Mouse (Mus musculus) layer of hippocampus, postnatal 25 days (tissue): ENCODE results near the gene Cidec. TPM values are rescaled to one million over a fixed set of nuclear protein-coding genes. Genes with fewer than 3 reads are reported as not detected.

ENCODE experiments used
- DNase-seq, 2 experiments: peaks; one replicate each; pipeline ENCODE4 v3.0.0; 2022; ENCODE audit warnings: mixed read lengths in 2 of 2, low spot score in 1 of 2; ENCODE audit errors: extremely low spot score in 1 of 2
- total RNA-seq, 2 experiments: library from RNA; stranded (reverse); gene quantifications; 2 replicates each; pipeline ENCODE4 v1.2.3; 2021

Gene Cidec
- total RNA-seq, 2 experiments from 2014 or later = not detected

DNA sequence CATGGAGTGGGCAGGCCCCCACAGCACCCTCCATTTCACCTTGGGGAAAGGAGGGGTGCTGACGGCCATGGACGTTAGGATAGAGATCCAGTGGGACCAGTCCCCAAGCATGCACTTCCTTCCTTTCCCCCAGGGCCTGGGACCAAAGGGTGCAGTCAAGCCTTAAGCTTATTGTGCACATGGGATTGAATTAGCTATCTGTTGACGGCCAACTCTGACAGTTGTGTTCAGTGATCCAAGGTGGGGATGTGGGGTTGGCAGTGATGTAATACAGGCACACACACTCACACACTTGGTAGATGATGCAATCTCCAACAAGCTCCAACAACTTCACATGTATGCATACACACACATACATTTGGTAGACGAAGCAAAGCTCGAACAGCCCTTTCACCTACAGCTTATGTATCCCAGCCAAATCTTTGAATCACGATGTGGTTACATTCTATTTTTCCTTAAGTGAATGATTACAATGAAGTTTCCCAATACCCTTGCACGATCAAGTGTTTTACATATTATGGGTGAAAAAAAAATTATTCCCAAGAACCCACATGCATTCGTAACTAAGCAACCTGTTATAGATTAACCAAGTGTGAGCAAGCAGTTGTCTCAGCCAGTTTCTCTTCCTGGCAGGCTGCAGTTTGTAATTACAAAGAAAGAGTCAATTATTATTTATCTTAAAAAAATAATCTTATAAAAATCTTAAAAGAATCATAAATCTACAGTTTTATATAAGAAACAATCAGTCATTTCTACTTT, 8.8 kb upstream of the Cidec start:
- DNase-seq = no peak

DNA sequence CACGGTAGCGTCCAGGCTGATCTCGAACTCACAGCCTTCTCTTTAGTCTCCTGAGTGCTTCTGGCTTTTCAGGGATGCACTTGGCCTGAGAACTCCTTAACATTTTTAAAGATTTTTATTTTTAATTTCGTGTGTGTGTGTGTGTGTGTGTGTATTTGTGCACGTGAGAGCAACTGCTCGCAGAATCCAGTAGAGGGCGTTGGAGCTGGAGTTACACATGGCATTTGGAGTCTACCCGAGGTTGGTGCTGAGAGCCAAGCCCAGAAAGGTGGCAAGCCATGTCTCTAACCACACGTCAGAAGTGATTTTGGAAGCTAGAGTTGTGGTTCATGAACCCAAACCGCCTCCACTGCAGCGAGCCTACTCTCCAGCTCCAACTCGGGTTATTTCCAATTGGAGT, 7.5 kb upstream of the Cidec start:
- DNase-seq = no peak

DNA sequence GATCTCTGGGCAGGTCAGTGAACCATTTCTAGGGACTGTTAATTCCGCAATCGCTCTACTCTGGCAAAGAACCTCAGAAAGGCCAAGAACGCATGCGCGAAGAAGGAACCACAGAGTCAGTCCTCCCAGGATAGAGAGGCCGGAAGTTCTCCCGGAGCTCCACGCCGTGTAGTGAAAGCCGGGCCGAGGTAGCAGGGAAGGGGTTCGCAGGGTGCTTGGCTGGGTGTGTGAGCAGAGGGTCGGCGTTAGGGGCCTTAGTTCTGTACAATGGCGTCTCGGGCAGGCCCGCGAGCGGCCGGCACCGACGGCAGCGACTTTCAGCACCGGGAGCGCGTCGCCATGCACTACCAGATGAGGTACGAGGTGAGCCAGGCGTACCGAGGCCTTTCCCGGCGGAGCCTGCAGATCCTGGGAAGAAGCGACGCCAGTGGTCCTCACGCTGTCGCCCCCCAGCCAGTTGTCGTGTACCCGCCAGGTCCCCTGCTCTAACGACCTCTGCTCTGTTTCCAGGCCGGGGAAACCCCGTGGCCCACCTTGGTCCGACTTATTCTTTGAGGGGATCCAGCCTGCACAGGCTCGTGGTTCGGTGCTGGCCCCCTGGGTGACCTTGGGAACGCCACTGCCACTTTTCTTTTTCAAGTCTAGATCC, 7.0 kb upstream of the Cidec start, which contains the start of gene Jagn1:
Gene Jagn1 (plus strand): TSS at position 128 of the 649 bp plus-strand sequence.
- DNase-seq = peak; percentile 78 to 91

DNA sequence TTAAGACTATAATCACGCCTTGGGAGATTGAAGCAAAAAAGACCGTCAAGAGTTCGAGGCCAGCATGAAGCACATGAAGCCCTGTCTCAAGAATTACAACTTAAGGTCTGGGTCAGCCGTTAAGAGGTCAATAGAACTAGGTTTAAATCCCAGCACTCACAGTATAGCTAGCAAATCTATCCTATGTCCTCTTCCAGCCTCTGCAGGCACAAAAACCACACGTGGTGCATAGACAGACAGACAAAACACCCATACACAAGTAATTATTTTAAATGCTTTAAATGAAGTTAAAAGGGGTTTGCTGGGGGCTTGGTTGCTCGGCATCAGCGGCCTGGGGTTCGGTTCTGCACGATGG, 6.5 kb upstream of the Cidec start:
- DNase-seq = no peak

DNA sequence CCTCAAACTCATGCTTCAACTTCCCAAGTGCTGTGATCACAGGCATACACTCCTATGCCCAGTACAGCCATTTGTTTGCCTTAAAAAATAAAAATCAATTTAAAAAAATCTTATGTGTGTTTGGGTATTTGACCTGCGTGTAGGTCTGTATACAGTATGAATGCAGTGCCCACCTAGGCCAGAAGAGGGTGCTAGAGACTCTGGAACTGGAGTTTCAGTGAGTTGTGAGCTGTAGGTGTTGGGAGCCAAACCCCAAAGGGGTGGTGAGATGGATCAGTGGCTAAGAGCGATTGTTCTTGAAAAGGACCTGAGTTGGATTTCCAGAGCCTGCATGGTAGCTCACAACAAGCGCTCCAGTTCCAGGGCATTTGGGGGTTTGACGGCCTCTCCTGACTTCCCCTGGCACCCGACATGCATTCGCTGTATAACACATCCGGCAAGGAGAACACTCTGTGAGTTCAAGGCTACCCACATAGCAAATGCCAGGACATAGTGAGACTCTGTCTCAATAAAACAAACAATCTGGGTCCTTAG, 5.7 kb upstream of the Cidec start:
- DNase-seq = peak in 1 of 2 experiments; percentile 81

DNA sequence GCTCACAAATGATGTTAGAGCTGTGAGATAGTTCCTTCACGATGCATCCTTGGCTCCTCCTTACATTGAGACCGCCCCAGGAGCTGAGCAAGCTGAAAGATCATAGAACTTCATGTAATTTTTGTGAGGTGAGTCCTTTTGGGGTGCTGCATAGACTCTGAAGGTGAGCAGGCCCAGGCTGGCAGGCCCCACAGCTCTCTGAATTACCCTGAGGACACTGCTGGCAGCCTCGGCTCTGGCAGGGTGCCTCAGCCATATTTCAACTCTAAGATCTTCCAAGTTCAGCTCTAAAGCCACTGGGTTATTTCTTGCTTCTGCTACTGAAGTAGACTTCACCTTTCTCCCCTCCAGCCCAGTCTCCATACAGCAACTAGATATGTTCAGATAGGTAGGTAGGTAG, 5.1 kb upstream of the Cidec start:
- DNase-seq = no peak

DNA sequence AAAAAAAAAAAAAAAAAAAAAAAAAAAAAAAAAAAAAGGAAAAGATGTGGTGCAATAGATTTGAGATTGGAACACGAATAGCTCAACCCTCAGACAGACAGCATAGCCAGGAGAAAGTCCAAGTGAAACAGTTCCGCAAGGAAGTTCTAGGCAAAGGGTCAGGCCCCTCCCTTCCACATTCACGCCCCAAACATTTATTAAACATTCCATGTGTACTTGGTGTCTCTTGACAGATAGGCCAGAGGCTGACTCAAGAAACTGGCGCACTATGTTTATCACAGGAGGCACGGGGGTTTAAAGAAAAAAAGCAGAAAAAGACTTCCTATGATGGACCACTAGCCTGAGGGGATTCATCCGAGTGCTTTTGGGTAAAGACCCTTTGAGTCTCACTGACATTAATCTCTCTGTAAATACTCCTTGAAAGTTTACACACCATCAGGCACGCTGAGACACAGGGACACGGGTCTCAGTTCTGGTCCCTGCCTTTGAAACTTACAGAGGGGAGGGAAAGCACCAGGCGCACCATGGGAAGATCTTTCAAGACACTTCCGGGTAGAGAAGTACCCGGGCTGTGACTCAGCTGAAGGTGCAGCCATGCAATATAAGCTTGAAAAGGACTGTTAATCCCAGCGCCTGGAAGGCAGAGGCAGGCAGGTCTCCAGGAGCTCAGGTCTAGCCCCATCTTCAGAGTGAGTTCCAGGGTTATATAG, 3.3 kb upstream of the Cidec start:
- DNase-seq = no peak

DNA sequence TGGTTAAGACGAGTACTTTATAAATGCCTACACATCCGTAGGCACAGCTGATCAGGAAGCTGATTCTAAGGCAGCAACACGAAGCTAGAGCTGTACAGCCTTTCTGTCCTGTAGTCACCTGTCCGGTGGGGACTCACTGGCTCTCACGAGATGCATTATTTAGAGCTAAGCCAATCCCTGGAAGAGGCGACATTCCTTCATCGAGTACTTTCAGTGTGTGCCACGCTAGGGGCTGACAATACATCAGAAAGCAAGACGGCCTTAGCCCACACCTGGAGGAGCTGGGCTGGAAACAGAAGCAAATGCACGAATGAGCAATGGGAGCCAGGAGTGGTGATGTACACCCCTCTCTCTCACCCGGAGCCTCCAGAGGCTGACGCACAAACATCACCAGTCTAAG, 1.6 kb upstream of the Cidec start:
- no peak for DNase-seq

DNA sequence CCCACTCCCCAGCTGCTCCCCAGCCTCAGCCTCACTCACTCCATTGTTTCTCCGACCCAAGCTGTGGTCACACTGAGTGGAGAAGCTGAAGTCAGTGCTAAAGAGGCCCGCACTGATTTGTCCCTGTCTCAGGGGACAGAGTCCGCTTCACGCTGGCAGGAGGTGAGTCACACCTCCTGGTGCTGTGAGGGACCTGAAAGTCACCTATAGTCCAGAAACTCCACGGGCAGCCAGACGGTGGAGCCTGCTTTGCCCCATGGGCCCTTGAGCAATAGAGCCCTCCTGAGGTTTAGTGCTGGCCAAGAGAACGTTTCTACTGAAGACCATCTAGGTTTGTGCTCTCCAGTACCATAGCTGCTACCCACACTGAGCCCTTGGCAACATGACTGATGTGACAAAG, 869 bp downstream of the Cidec start:
- no peak for DNase-seq

DNA sequence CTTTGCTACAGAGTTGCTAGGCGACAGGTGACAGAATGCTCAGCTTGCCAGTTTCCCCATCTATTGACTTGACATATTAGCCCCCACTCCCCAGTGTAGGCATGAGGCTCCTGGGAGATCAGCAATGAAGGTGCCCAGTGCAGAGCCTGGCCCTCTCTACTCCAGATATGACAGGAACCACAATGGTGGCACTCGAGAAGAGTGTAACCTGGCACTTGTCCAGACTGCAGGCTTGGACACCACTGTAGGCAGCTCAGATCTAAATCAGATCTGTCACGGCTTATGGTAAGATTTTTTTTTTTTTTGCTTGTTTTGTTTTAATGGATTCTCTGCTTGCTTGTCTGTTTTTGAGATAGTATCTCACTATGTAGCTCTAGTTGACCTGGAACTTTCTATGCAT, 1.9 kb downstream of the Cidec start:
- DNase-seq = no peak

DNA sequence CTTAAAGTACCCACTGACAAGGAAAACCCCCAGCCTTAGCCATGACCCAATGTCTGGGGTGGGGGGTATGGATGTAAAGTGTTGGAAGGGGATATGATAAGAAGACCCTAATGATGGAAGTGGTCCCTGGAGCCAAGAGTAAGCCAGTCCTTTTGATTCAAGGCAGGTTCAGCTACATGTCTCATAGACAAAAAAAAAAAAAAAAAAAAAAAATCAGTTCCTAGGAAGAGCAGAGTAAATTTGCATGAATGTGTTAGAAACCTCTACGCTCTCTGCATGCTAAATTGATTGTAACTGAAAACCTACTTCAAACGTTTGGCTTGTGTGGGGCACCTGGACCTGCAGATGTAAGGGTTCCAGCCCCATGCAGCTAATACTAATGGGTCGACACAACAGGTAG, 3.8 kb downstream of the Cidec start:
- no peak for DNase-seq

DNA sequence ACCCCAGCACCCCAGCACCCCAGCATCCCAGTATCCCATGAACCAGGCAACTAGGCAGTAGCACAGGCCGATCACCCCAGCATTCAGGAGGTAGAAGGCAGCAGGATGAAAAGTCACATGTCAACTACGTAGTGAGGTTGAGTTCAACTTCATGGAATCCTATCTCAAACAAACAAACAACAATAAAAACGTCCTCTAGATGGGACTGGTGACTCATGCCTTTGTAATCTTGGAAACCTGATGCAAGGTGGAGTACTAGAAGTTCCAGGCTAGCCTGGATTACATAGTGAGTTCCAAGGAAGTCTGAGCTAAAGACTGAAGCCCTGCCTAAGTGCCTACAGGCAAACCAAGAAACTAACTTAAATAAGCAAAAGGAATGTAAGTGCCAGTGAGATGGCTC, 4.7 kb downstream of the Cidec start:
- DNase-seq = no peak

DNA sequence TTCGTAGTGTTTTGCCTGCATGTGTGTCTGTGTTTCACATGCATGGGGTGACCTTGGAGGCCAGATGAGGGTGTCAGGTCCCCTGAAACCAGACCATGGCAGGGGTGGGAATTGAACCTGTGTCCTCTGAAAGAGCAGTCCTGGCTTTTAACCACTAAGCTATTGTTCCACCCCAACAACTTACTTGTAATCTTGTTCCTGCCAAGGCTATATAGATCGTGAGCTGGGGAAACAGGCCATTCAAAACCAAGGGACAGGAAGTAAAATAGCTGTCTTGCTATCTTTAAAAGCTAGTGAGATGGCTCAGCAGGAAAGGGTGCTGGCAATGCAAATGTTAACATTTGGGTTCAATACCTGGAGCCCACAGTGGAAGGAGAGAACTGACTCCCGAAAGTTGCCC, 5.6 kb downstream of the Cidec start:
- DNase-seq = no peak

DNA sequence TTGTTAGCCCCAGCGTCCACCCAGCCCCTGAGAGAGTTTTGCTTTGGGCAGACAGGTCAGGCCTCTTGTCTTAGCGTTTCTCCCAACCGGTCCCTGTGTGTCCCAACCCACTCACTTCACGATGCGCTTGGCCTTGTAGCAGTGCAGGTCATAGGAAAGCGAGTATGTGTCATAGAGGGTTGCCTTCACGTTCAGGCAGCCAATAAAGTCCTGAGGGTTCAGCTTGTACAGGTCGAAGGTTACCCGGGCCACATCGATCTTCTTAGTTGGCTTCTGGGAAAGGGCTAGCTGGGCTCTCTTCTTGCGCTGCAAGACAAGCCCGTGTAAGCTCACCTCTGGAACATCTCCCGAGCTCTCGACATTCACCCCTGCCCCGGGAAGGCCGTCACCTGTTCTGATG, 7.6 kb downstream of the Cidec start:
- no peak for DNase-seq

DNA sequence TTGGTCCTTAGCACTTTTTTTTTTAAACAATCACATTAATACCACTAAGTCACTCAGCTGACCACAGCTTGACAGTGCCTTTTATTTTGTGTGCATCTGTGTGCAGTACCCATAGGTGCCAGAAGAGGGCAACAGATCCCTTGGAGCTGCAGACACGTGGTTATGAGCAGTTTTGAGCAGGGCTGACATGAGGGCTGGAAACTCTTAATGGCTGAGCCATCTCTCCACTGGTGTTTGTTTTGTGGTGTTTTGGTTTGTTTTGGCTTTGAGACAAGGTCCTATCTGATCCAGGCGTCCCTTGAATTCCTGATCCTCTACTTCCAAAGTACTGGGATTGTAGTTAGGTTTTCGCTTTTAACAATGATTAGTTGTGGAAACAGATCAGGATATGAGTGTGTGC, 8.2 kb downstream of the Cidec start:
- no peak for DNase-seq

DNA sequence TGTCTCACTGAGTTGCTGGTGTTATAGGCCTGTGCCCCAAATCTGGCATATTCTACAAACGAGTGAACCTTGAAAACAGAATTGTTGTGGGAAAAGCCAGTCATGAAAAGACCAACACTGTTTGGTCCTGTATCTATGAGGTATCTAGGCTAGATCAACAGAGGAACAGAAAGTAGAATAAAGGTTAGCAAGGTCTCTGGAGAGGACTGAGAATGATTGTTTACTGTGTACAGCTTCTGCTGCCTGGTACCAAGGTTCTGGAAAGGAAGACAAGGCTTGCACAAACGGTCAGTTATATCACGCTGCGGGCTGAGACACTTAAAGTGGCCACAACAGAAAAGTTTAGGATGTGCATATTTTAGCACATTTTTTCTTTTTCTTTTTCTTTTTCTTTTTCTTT, 8.9 kb downstream of the Cidec start:
- no peak for DNase-seq

DNA sequence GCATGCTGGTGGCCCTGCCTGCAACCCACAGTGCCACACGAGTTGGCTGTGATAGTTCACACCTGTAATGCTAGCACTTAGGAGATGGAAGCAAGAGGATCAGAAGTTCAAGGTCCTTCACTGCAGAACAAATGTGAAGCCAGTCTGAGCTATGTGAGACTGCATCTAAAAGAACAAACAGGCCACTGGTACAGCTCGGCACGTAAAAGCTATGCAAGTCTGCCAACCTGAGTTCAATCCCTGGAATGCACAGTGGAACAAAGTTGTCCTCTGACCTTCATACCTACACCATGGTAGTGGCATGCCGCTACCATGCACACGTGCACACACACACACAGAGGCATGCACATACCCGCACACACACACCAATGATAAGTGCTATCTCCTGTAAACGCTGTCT, 11.4 kb downstream of the Cidec start:
- no peak for DNase-seq

DNA sequence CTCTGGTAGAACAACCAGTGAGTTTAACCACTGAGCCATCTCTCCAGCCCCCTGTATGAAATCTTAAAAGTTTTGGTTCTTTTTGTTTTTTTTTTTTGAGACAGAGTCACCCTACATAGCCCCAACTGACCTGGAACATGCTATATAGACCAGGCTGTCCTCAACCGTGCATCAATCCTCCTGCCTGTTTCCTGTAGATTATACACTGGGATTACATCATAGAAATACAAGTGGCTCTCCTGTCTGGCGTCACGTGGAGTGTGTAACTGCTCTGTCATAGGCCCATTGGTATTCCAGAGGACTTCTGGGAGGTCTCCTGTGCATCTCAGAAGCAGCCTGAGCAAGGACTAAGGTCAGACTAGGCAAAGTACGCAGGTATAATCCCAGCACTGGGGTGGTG, 12.6 kb downstream of the Cidec start:
- DNase-seq = no peak

DNA sequence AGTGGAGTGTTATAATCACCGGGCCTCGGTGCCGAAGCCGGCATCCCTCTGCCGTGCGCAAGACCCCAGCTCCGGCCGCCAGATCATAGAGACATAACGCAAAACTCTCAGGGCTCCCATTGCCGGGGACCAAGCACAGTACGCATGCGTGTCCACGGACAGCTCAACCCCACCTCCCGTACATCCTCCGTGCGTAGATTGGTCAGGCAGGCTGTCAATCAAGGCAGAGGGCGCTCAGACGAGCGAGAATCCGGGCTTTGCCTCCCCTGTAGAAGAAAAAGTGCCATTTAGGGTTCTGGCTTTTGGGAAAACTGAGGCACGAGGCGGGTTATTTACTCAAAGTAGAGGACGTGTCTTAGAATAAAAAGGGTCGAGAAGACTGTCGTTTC, 16.4 kb downstream of the Cidec start, which contains the start of gene Rpusd3:
Gene Rpusd3 (minus strand): TSS at position 142 of the 389 bp plus-strand sequence.
- DNase-seq = peak; percentile 98 to 100

DNA sequence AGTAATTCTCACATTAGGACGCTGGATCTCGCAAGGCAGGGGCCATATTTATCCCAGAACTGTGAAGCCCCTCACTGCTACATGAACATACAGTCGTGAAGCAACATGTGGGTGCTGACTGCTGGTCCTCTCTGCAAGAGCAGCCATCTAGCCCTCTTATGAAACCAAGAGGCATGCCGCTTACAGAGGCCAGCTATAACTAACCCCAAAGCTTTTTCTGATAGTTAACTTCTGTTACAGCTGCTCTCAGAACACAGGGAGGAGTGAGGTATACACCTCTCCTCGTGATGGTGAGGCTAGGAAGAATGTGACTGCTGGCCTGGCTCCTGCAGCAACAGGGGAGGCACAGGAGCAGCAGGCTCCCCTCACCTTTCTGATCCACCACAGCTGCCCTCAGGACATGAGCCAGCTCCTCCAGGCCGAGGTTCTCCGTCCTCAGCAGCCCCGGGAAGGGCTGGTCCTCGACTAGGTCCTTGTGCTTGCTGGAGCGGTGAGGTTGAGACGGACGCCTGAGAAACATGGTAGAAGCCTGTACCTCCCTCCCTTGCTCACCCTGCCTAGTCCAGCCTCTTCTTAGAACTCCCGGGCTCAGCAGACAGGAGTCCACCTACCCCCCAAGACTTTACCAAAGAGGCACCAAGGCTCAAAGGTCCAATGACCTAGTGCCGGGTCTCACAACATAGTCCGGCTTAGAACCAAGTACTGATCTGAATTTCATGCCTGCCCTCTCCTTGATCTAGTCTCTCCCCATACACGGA, 16.9 kb downstream of the Cidec start:
- peak in 1 of 2 experiments; percentile 35 for DNase-seq

DNA sequence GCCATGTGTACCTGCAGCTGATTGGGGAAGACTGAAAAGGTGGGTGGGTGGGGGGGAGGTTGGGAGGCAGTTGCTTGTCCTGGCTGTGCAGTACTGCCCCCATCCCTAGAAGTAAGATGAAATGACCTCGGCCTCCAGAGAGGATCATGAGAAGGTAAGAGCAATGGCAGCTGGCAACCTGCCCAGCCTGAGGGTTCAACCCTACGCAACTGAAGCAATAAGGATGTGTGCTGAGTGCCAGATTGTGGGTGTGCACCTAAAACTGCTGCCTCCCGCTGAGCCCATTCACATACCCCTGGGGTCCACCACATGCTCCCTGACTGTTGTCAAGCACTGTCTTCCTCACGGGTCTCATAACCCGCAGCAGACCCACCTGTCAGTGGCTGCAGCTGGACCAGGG, 19.1 kb downstream of the Cidec start:
- DNase-seq = no peak
